Mouse (Mus musculus) adrenal gland (tissue): Measurements from ENCODE around the gene Cdh6.

Experiments used
- intact Hi-C: fragments of 180-260 bp; cut with DNase I; formaldehyde crosslinking; loops from one replicate; pipeline ENCODE4 v1.15.1; 2025

Cdh6 gene

DNA sequence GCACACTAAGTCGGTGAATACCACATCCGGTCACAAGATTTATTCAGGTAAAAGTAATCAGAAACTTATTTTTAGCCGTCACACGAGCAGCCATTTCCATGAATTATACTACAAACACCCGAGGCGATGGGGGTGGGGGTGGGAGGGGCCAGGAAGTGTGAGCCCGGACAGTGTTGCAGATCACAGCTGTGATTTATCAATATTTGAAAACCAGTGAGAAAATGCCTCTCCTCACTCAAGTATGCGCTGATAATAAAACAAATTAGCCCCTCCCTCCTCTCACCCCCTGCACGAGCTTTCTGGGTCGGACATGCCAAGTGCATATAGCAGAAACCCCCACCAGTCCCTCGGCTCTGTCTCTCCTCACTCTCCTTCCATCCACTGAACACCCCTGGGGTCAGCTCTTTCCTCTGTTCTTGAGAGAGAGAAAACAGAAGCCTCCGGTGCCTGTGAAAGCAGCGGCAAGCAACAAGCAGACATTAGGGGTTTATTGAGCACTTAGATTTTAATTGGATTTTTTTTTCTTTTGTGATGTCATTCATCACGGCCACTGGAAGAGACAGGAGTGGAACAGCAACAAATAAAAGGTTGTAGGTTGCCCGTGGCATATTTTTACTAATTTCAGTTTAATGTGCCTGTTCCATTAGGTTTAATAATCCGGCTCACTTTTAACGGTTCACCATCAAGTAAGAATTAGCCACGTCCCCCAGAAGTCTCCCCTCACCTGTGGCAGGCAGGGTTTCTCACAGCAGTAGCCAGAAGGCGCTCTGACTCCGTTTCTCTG is 105.9 kb downstream of the Cdh6 start:
- intact Hi-C loops, result no loop called here

- intact Hi-C loops, result no loop called here
Measured at GRCm38 (mm10) chr15:13066765-13067164, 106.7 kb downstream of the Cdh6 start.

DNA sequence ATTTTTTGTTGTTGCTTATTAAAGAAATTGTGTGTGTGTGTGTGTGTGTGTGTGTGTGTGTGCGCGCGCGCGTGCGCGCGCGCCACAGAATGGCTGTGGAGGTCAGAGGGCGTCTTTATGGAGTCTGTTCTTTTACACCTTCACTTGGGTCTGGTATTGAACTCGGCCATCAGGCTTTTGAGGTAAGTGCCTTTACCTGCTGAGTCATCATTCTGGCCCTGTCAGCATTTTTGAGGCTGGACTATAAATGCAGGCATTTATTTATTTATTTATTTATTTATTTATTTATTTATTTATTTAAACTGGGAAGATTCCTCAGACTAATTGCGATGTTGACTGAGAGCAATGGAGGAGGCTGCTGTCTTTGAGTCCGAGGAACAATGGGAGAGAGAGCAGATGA is 109.8 kb downstream of the Cdh6 start:
- intact Hi-C loops, result no loop called here

DNA sequence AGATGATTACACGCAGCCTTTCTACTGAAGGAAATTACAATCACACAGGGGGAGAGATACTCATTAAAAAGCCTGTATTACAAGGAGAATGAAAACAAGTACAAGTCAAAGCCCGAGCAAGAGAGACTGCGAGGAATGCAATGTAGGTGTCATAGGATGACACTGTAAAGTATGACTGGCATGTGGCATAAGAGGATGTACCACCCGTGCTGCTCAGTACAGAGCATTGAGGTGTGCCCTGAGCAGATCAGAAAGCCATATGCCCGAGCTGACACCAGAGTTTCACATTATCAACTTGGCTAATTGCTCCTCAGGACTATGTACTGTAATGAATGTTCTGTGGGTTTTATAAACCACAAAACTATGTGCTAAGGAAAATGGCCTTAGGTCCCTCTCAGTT is 115.7 kb downstream of the Cdh6 start:
- intact Hi-C loops, result no loop called here

DNA sequence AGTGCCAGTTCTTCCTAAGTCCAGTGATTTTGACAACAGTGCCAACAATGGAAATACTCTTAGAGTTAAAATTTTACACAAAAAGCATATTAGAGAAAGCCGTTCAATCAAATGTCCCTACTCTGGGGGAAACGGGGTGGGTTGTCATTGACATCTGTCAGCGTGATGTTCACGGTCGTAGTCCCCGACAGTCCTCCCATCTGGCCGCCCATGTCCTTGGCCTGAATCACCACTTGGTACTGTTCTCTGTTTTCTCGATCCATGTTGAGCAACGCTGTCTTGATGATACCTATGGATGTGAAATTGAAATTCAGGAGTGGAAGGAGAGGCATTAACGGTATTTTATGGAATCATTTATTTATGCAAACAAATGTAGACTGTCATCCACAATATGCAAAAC is 116.2 kb downstream of the Cdh6 start:
- intact Hi-C loops, result no loop called here

GRCm38 (mm10) chr15:13047910-13048309 is 125.6 kb downstream of the Cdh6 start:
- intact Hi-C loops, result no loop called here

- intact Hi-C loops, result no loop called here
Measured at GRCm38 (mm10) chr15:13034436-13034835, 139.0 kb downstream of the Cdh6 start.

- intact Hi-C loops, result no loop called here
Measured at GRCm38 (mm10) chr15:13030641-13031040, 142.8 kb downstream of the Cdh6 start.

- intact Hi-C loops, result no loop called here
Measured at GRCm38 (mm10) chr15:13027513-13027912, 146.0 kb downstream of the Cdh6 start.

GRCm38 (mm10) chr15:13016756-13017357 is 156.6 kb downstream of the Cdh6 start:
- intact Hi-C loops, result no loop called here

DNA sequence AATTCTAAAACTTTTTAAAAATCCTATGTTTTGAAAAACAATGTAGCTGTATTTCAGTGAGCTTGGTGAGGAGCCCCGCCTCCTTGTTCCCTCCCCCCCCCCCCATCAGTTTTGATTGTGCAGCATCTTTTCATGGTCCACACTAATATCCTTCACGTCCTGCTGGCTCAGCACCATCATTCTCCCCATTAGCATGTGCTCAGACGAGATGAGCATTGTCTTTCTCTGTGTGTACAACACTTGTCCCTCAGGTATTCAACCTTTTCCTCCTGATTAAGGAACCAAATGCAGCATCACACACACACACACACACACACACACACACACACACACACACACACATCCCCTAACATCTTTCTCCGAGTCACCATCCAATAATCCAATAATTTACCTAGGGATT is 164.7 kb downstream of the Cdh6 start:
- intact Hi-C loops, result no loop called here

DNA sequence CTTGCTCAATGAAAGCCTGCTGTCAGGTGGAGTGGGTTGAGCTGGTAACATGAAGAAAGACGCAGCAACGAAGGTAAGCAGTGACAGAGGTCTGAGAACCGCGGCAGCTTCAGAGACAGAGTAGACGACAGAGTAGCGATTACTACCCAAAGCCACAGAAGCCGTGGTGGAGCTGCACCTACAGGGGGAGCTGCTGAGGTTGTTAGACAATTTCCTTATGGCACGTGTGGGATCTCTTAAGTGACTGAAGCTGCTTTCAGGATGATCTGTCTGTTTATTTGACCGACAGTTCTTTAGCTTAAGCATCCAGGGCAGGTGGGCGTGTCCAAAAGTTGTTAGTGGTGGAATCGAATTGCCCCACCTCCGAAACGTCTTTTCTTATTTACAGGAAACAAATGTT is 167.5 kb downstream of the Cdh6 start:
- intact Hi-C loops, result no loop called here

- intact Hi-C loops, result no loop called here
Measured at GRCm38 (mm10) chr15:13001549-13001948, 171.9 kb downstream of the Cdh6 start.

DNA sequence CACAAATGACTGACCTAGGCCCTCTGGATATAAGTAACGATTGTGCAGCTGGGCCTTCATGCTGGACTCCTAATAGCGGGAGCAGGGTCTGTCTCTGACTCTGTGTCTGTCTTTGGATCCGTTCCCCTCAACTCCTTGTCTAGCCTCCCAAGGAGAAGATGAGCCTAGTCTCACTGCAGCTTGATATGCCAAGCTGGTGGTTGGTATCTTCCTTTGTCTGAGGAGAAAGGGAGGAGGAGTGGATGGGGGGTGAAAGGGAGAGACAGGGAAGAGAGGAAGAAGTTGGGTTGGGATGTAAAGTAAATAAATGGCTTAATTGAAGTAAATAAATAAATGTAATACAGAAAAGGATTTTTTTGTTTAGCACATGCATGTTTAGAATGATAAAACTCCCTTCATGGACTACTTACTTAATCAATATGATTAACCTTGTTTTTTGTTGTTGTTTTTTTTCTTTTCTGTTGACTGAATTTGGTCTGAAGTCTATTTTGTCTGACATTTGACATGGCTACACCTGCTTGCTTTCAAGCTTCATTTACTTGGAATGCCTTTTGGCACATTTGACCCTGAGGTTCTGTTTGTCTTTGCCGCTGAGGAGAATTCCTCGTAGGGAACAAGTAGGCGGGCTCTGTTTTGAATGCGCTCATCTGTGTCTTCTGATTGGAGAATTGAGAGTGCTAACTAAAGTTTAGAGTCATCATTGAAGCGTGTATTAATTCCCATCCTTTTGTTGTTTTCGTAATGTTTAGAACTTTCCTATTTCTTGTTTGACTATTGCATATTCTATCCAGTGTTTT is 178.7 kb downstream of the Cdh6 start:
- intact Hi-C loops, result no loop called here
